Mouse (Mus musculus): ENCODE results near the gene H2-Q10. TPM values are rescaled to one million over a fixed set of nuclear protein-coding genes. Genes with fewer than 3 reads are reported as not detected.
"Not testable (repeated sequence)": the region's sequence is repeated elsewhere in the genome, so short reads cannot be mapped to it uniquely, and the experiment has no call there.

Gene H2-Q10
- polyA plus RNA-seq (2012): 0.08 and 0.09 TPM in 2 replicates

DNA sequence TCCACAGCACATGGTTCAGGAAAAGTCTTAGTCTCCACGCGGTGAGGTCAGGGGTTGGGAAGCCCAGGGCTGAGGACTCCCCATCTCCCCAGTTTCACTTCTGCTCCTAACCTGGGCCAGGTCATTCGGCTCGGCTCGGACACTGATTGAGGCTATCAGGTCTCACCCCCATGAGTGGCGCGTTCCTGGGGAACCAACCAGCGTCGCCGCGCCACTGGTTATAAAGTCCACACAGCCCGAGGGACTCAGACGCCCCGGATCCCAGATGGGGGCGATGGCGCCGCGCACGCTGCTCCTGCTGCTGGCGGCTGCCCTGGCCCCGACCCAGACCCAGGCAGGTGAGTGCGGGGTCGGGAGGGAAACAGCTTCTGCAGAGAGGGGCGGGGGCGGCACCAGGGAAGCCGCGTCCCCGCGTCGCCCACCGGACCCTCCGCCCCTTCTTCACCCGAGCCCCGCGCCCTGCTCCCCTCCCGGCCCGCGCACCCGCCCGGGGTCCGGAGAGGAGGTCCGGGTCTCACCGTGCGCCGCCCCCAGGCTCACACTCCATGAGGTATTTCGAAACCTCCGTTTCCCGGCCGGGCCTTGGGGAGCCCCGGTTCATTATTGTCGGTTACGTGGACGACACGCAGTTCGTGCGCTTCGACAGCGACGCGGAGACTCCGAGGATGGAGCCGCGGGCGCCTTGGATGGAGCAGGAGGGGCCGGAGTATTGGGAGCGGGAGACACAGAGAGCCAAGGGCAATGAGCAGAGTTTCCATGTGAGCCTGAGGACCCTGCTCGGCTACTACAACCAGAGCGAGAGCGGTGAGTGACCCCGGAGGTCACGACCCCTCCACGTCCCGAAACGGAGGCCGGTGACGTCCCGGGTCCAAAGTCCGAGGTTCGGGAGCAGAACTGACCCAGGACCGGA is at the start of gene H2-Q10:
TSS of gene H2-Q10 (plus strand) at position 248 of the 910 bp plus-strand sequence.
- peak within 1 kb of the TSS; percentile 44 for H3K4me3 ChIP-seq (replicated peaks)
- H3K36me3 ChIP-seq (ENCODE audit: control insufficient read depth): no peaks in the 10 kb centered on the region
- no peaks in the 10 kb centered on the region for H3K4me1 ChIP-seq (ENCODE audit: control insufficient read depth)
- H3K27me3 ChIP-seq (ENCODE audit: control insufficient read depth): peaks cover 25% of the 10 kb centered on the region
- no peaks in the 10 kb centered on the region for H3K9me3 ChIP-seq (ENCODE audit: control insufficient read depth, low read length)
- TF ChIP-seq GATA1 (IDR thresholded peaks at IDR 0.05; ENCODE audit: low read length) (no peak), TAL1 (IDR thresholded peaks at IDR 0.05; ENCODE audit: low read length) (no peak)

- not testable (repeated sequence) for H3K9me3 ChIP-seq (ENCODE audit: control insufficient read depth, low read length); H3K27me3 ChIP-seq (ENCODE audit: control insufficient read depth); H3K4me1 ChIP-seq (ENCODE audit: control insufficient read depth); H3K4me3 ChIP-seq (replicated peaks); H3K36me3 ChIP-seq (ENCODE audit: control insufficient read depth)
Observed at GRCm38 (mm10) chr17:35420206-35420810, 49.6 kb upstream of the H2-Q10 start.

GRCm38 (mm10) chr17:35421331-35421730 is 48.6 kb upstream of the H2-Q10 start:
- not testable (repeated sequence) for H3K4me1 ChIP-seq (ENCODE audit: control insufficient read depth); H3K4me3 ChIP-seq (replicated peaks); H3K9me3 ChIP-seq (ENCODE audit: control insufficient read depth, low read length); H3K36me3 ChIP-seq (ENCODE audit: control insufficient read depth)
- peaks cover 14% of the 10 kb centered on the region for H3K27me3 ChIP-seq (ENCODE audit: control insufficient read depth)

DNA sequence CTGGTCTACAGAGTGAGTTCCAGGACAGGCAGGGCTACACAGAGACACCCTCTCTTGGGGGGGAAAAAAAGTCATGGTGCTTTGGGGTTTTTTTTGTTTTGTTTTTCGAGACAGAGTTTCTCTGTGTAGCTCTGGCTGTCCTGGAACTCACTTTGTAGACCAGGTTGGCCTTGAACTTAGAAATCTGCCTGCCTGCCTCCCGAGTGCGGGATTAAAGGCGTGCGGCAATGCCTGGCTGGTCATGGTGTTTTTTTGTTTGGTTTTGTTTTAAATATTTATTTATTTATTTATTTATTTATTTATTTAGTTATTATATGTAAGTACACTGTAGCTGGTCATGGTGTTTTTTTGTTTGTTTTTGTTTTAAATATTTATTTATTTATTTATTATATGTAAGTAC is 47.5 kb upstream of the H2-Q10 start:
- H3K4me1 ChIP-seq (ENCODE audit: control insufficient read depth); H3K36me3 ChIP-seq (ENCODE audit: control insufficient read depth); H3K4me3 ChIP-seq (replicated peaks); H3K9me3 ChIP-seq (ENCODE audit: control insufficient read depth, low read length): not testable (repeated sequence)
- H3K27me3 ChIP-seq (ENCODE audit: control insufficient read depth): peaks cover 14% of the 10 kb centered on the region

GRCm38 (mm10) chr17:35423131-35423810 is 46.6 kb upstream of the H2-Q10 start:
- peaks cover 14% of the 10 kb centered on the region for H3K27me3 ChIP-seq (ENCODE audit: control insufficient read depth)
- H3K4me1 ChIP-seq (ENCODE audit: control insufficient read depth); H3K36me3 ChIP-seq (ENCODE audit: control insufficient read depth): not testable (repeated sequence)

DNA sequence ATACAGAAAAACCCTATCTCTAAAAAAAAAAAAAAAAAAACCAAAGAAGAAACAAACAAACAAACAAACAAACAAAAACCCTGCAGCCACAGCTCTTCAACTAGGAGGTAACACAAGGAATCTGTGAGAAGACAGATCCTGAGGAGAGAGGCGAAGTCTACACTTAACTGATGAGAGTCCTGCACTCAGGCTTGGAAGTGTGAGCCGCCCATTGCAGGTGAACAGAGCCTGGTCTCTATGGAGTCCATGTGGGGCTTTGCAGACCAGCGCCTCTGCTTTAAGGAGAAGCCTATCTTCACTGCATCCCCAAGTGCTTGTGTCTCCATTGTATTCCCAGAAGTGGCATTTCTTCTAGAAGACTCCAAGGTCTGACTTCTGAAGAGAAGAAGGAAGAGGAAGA is 45.8 kb upstream of the H2-Q10 start:
- not testable (repeated sequence) for H3K4me3 ChIP-seq (replicated peaks); H3K4me1 ChIP-seq (ENCODE audit: control insufficient read depth); H3K36me3 ChIP-seq (ENCODE audit: control insufficient read depth); H3K9me3 ChIP-seq (ENCODE audit: control insufficient read depth, low read length)
- peaks cover 14% of the 10 kb centered on the region for H3K27me3 ChIP-seq (ENCODE audit: control insufficient read depth)

More at GRCm38 (mm10) chr17:35423131-35423810, 46.6 kb upstream of the H2-Q10 start:
- not testable (repeated sequence) for H3K4me3 ChIP-seq (replicated peaks); H3K9me3 ChIP-seq (ENCODE audit: control insufficient read depth, low read length)

GRCm38 (mm10) chr17:35424624-35425416 is 45.1 kb upstream of the H2-Q10 start, which contains the start of gene H2-Q6:
Gene H2-Q6, plus strand, starts transcription at chr17:35424850.
- Histone ChIP-seq H3K27me3 (ENCODE audit: control insufficient read depth) (peaks cover 14% of the 10 kb centered on the region), H3K4me3 (replicated peaks) (peak within 1 kb of the TSS; percentile 29)
- H3K36me3 ChIP-seq (ENCODE audit: control insufficient read depth): not testable (repeated sequence)

GRCm38 (mm10) chr17:35425474-35425873 is 44.4 kb upstream of the H2-Q10 start:
- peaks cover 14% of the 10 kb centered on the region for H3K27me3 ChIP-seq (ENCODE audit: control insufficient read depth)
- H3K9me3 ChIP-seq (ENCODE audit: control insufficient read depth, low read length); H3K4me3 ChIP-seq (replicated peaks); H3K4me1 ChIP-seq (ENCODE audit: control insufficient read depth); H3K36me3 ChIP-seq (ENCODE audit: control insufficient read depth): not testable (repeated sequence)

More at GRCm38 (mm10) chr17:35424624-35425416, 45.1 kb upstream of the H2-Q10 start, which contains the start of gene H2-Q6:
- H3K4me1 ChIP-seq (ENCODE audit: control insufficient read depth); H3K9me3 ChIP-seq (ENCODE audit: control insufficient read depth, low read length): not testable (repeated sequence)

DNA sequence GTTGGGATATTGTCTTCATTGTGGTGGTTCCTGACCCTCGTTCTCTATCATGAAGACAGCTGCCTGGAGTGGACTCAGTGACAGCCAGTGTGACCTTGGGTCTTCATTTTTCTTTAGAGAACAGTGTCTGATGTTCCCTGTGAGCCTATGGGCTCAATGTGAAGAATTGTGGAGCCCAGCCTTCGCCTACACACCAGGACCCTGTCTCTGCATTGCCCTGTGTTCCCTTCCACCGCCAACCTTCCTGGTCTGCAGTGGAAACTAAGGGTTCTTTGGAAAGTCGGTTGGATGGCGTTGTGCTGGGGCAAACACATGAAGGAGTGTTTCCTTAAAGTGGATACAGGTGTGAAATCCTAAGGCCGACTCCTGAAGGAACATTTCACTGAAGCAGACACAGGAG is 41.0 kb upstream of the H2-Q10 start:
- H3K36me3 ChIP-seq (ENCODE audit: control insufficient read depth); H3K9me3 ChIP-seq (ENCODE audit: control insufficient read depth, low read length); H3K4me1 ChIP-seq (ENCODE audit: control insufficient read depth); H3K4me3 ChIP-seq (replicated peaks): not testable (repeated sequence)
- peaks cover 14% of the 10 kb centered on the region for H3K27me3 ChIP-seq (ENCODE audit: control insufficient read depth)

GRCm38 (mm10) chr17:35430671-35431070 is 39.2 kb upstream of the H2-Q10 start:
- H3K9me3 ChIP-seq (ENCODE audit: control insufficient read depth, low read length); H3K4me3 ChIP-seq (replicated peaks); H3K27me3 ChIP-seq (ENCODE audit: control insufficient read depth); H3K4me1 ChIP-seq (ENCODE audit: control insufficient read depth); H3K36me3 ChIP-seq (ENCODE audit: control insufficient read depth): not testable (repeated sequence)

DNA sequence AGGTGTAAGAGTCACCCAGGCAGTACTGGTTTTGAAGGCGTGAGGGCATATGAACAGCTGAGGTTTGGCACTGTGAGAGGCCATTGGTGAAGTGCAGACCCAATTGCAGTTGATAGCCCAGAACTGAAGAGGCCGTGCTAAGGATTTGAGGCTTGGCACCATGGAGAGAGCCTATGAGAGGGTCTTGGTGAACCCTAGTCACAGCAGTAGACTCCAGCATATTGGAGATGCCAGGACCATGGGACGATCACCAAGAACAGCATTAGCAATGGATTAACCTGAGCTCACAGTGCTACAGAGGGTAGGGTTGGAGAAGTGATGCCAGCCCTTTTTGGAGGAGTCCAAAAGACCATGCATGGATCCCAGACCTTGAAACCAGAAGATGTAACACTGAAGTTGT is 37.7 kb upstream of the H2-Q10 start:
- not testable (repeated sequence) for H3K4me1 ChIP-seq (ENCODE audit: control insufficient read depth); H3K36me3 ChIP-seq (ENCODE audit: control insufficient read depth); H3K9me3 ChIP-seq (ENCODE audit: control insufficient read depth, low read length); H3K4me3 ChIP-seq (replicated peaks); H3K27me3 ChIP-seq (ENCODE audit: control insufficient read depth)

DNA sequence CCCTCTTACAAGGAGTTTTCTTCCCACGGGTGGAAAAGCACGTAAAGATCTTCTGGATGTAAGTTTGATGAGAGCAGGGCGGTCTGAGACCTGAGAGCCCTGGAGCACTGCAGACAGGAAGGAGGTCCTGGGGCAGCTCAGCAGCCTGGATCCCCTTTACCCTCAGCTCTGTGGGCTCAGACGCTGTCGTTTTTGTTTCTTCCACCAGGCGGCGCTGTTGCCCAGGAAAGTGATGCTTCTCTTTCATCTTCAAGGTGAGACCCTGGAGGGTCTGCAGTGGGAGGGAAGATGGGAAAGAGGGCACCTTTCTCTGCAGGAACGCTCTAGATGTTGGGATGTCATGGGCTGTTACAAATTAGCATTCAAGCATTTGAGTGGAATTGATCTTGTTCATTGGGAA is 35.1 kb upstream of the H2-Q10 start:
- peaks cover 12% of the 10 kb centered on the region for H3K27me3 ChIP-seq (ENCODE audit: control insufficient read depth)
- H3K9me3 ChIP-seq (ENCODE audit: control insufficient read depth, low read length); H3K4me3 ChIP-seq (replicated peaks); H3K36me3 ChIP-seq (ENCODE audit: control insufficient read depth); H3K4me1 ChIP-seq (ENCODE audit: control insufficient read depth): not testable (repeated sequence)

DNA sequence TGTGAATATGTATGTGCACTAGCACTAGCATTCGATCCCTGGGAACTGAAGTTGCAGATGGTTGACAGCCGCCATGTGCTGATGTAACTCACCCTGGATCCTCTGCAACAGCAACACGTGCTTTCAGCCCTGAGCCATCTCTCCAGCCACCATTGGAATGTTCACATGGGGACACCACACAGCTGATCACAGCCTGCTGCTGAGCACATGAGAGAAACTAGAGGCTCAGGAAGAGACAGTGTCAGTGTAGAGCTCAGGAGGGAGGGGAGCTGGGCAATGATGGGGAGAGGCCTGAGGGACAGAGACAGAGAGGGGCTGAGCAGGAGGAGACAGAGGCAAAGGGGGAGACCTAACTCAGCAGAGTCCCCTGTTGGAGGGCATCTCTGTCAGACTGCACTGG is 34.3 kb upstream of the H2-Q10 start:
- H3K4me3 ChIP-seq (replicated peaks); H3K36me3 ChIP-seq (ENCODE audit: control insufficient read depth); H3K4me1 ChIP-seq (ENCODE audit: control insufficient read depth); H3K9me3 ChIP-seq (ENCODE audit: control insufficient read depth, low read length): not testable (repeated sequence)
- H3K27me3 ChIP-seq (ENCODE audit: control insufficient read depth): peaks cover 17% of the 10 kb centered on the region
